Mouse (Mus musculus): ENCODE measurements at regions not wholly inside any gene's neighbourhood (a gene's known extent, or its start where the extent isn't known, plus 50 kb on each side); places are given as distances from the start of the nearest gene placed in this dataset.

DNA sequence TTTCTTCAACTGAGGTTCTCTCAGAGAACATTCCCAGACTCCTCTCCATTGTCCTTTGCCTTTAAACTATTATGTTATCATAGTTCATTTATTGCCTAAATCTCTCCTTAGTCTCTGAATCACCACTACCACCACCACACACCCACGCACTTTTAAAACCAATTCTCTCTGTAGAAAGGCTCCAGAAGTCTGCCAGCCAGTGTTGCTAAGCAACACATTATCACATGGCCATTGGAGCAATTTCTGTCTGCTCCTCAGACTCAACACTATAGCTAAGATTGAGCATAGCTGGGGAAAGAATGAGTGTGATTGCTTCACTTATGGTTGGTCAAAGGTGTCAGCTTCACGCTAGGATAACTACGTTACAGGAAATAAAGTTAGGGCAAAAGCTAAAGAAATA, 59.3 kb downstream of the Trap1a start:
- Histone ChIP-seq H3K27ac (ENCODE audit: low read length) (no peak overlapping the region), H3K4me2 (replicated peaks; ENCODE audit: low read depth, low read length) (no peak overlapping the region), H3K4me3 (ENCODE audit: low read depth, low read length) (no peak overlapping the region), H3K27me3 (replicated peaks; ENCODE audit: insufficient read depth, low read length) (no peaks in the 10 kb centered on the region), H3K9me3 (ENCODE audit: low read length) (no peaks in the 10 kb centered on the region), H3K9ac (replicated peaks; ENCODE audit: low read depth) (no peak overlapping the region), H3K4me1 (ENCODE audit: insufficient read depth, low read depth, low read length) (no peaks in the 10 kb centered on the region), H3K36me3 (ENCODE audit: insufficient read depth, low read length) (no peaks in the 10 kb centered on the region)
- TF ChIP-seq EP300 (IDR thresholded peaks at IDR 0.05) (no peak), CTCF (IDR thresholded peaks at IDR 0.05) (no peak)
- 60% methylated on average over 3 of the region's 3 CpGs for WGBS
- ATAC-seq (no peak), DNase-seq (ENCODE audit: low spot score) (no peak)

DNA sequence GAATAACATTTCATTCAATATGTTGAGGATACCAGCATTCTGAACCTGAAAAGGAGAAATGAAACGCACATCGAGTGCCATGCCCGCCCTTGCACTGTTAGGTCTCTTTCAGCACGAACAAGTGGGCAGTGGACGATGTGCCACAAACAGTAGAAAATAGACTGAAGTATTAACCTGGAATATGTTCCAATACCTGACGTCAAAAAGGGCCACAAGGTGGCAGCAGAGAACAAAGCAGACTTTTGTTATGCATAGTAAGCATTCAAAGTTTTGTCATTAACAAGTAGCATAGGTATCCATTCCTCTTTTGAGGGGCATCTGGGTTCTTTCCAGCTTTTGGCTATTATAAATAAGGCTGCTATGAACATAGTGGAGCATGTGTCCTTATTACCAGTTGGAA, 63.5 kb upstream of the D330045A20Rik start:
- Histone ChIP-seq H3K27me3 (replicated peaks; ENCODE audit: insufficient read depth, low read length) (no peaks in the 10 kb centered on the region), H3K4me2 (replicated peaks; ENCODE audit: low read depth, low read length) (no peak overlapping the region), H3K9me3 (ENCODE audit: low read length) (no peaks in the 10 kb centered on the region), H3K4me3 (ENCODE audit: low read depth, low read length) (no peak overlapping the region), H3K36me3 (ENCODE audit: insufficient read depth, low read length) (no peaks in the 10 kb centered on the region), H3K9ac (replicated peaks; ENCODE audit: low read depth) (no peak overlapping the region), H3K4me1 (ENCODE audit: insufficient read depth, low read depth, low read length) (no peaks in the 10 kb centered on the region), H3K27ac (ENCODE audit: low read length) (no peak overlapping the region)
- WGBS: 42% methylated on average over 6 of the region's 6 CpGs
- TF ChIP-seq CTCF (IDR thresholded peaks at IDR 0.05) (peak; percentile 78), EP300 (IDR thresholded peaks at IDR 0.05) (no peak)
- ATAC-seq: no peak
- peak; percentile 26 for DNase-seq (ENCODE audit: low spot score)

DNA sequence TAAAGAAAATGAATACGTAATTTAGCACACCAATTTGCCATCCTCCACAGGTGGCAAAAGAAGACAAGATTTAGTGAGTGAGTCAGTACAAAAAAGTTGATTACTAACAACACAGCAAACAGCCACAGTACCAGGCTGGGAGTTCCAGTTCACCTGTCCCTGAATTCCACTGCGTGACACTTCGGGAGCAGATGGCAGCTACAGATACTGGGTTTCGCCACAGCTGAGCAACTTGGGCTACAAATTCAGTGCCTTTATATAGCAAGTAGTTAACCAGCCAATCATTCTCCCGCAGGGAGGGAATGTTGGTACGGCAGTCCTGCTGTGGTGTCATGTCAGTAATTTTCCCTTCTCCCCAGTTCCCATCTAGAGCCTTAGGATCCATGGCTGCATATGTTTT, 60.3 kb upstream of the D330045A20Rik start:
- H3K9ac ChIP-seq (replicated peaks; ENCODE audit: low read depth): no peak overlapping the region

DNA sequence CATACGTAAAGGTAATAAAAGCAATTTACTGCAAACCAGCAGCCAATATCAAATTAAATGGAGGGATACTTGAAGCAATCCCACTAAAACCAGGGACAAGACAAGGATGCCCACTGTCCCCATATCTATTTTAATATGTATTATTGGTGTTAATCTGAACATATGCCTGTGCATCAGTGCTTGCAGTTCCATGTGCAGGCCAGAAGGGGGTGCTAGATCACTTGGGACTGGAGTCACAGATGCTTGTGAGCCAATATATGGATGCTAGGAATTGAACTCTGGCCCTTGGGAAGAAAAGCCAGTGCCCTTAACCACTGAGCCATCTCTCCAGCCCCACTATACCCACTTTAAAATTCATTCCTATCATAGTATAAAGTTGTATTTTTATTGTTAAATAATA, 55.9 kb upstream of the D330045A20Rik start:
- no peak overlapping the region for H3K4me3 ChIP-seq (ENCODE audit: low read depth, low read length)
- ATAC-seq: no peak
- TF ChIP-seq EP300 (IDR thresholded peaks at IDR 0.05) (no peak), CTCF (IDR thresholded peaks at IDR 0.05) (peak; percentile 48)
- no peak for DNase-seq (ENCODE audit: low spot score)
- 87% methylated on average over 1 of the region's 1 CpGs for WGBS
- no peaks in the 10 kb centered on the region for H3K36me3 ChIP-seq (ENCODE audit: insufficient read depth, low read length)
- H3K4me1 ChIP-seq (ENCODE audit: insufficient read depth, low read depth, low read length): no peaks in the 10 kb centered on the region
- H3K9me3 ChIP-seq (ENCODE audit: low read length): no peaks in the 10 kb centered on the region
- H3K9ac ChIP-seq (replicated peaks; ENCODE audit: low read depth): no peak overlapping the region
- no peak overlapping the region for H3K4me2 ChIP-seq (replicated peaks; ENCODE audit: low read depth, low read length)
- H3K27ac ChIP-seq (ENCODE audit: low read length): no peak overlapping the region
- H3K27me3 ChIP-seq (replicated peaks; ENCODE audit: insufficient read depth, low read length): no peaks in the 10 kb centered on the region

More for the DNA sequence above, 60.3 kb upstream of the D330045A20Rik start:
- Histone ChIP-seq H3K27ac (ENCODE audit: low read length) (no peak overlapping the region), H3K4me2 (replicated peaks; ENCODE audit: low read depth, low read length) (no peak overlapping the region), H3K4me3 (ENCODE audit: low read depth, low read length) (no peak overlapping the region), H3K9me3 (ENCODE audit: low read length) (no peaks in the 10 kb centered on the region), H3K27me3 (replicated peaks; ENCODE audit: insufficient read depth, low read length) (no peaks in the 10 kb centered on the region), H3K4me1 (ENCODE audit: insufficient read depth, low read depth, low read length) (no peaks in the 10 kb centered on the region), H3K36me3 (ENCODE audit: insufficient read depth, low read length) (no peaks in the 10 kb centered on the region)
- ATAC-seq (no peak), DNase-seq (ENCODE audit: low spot score) (no peak)
- 76% methylated on average over 6 of the region's 6 CpGs for WGBS
- TF ChIP-seq EP300 (IDR thresholded peaks at IDR 0.05): no peak
- no peak for TF ChIP-seq CTCF (IDR thresholded peaks at IDR 0.05)

Measured in lung, postnatal 0 days (tissue).